Mouse (Mus musculus): ENCODE data around the gene Npas2. TPM values are rescaled to one million over a fixed set of nuclear protein-coding genes. Genes with fewer than 3 reads are reported as not detected.

Npas2 gene
- total RNA-seq, 2 experiments from 2014 or later = 65.7 to 75.6 TPM

DNA sequence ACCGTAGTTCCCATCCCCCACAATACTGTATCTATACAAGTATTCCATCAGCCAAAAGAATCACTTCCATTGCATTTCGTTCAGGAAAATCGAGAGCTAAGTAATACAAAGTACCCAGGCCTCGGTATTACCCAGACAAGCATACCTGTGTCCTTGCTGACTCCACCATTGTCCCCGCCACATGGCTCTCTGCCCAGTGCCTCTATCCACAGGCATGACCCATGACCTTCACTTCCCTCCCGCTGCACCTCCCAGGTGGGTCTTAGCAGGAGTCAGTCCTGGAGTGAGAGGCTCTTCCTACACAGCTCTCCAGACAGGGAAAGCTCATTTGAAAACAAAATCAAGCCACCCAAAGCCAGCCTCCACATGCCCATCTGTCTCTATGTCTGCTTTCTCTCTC lies 214.6 kb downstream of the Npas2 start:
- Histone ChIP-seq H3K27ac (no peak overlapping the region), H3K4me3 (no peak overlapping the region)
- DNase-seq (ENCODE audit: extremely low spot score in 1 of 2, low spot score in 2 of 2) = no peak
- intact Hi-C loops (cut with DNase I) = no loop called here
- no peak for TF ChIP-seq CTCF (IDR thresholded peaks at IDR 0.05)

DNA sequence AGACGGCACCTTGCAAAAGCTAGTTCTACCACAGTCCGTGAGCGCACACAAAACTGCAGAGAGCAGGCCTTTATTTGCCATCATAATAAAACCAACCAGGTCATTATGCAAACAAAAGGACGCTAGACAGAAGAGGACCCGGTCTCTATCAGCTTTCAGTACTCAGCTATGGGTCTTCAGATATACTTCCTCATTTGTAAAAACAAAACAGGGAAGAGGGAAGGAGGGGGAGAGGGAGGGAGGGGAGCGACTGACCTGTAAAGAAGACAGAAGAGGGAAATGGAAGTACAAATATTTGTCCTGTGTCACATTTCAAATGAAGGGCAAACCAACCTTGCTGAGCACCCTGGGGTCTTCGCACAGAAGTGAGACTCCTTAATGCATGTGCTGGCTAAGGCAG lies 215.1 kb downstream of the Npas2 start:
- intact Hi-C loops (cut with DNase I) = no loop called here
- no peak for DNase-seq (ENCODE audit: extremely low spot score in 1 of 2, low spot score in 2 of 2)
- no peak for TF ChIP-seq CTCF (IDR thresholded peaks at IDR 0.05)
- Histone ChIP-seq H3K4me3 (no peak overlapping the region), H3K27ac (no peak overlapping the region)

DNA sequence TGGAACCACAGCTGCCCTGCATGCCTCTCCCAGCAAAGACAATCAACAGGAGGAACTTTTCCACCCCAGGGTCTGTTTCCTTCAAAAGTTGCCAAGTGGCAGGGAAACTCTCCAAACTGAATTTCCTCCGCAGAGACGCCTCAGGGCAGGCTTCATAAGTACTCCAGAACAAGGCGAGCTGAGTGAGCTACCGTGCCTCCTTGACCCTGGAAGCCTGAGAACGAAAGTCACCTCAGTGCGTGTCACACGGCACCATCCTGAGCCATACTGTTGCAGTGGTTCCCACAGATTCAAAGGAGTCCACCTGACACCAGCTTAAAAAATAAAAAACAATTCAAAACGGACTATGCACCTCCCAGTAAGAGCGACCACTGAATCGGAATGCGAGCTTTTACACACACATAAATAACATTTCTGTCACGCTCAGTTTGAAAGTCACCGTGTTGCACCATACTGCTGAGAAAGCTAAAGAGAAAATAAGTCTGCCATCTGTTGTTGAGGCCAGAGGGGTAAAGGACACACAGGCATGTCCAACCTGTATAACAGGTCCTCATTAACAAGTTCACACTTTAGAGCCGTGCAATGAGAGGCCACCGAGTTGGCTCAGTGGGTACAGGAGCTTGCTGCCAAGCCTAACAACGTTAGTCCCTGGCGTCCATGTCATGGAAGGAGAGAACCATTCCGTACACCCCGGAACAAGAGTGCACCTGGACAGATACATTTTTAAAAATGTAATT lies 216.7 kb downstream of the Npas2 start:
- no peak overlapping the region for H3K27ac ChIP-seq
- intact Hi-C loops (cut with DNase I) = no loop called here
- no peak overlapping the region for H3K4me3 ChIP-seq
- TF ChIP-seq CTCF (IDR thresholded peaks at IDR 0.05) = no peak
- no peak for DNase-seq (ENCODE audit: extremely low spot score in 1 of 2, low spot score in 2 of 2)

Small RNA genes within 50 kb of the gene (microRNA-seq; reads per million reads assigned to microRNA genes)
- gene Mir6349 = 0 to 0.49 reads per million in 2 experiments

Other genes starting within 250 kb of the Npas2 start
- 10 to 100 TPM; 32.2 to 40.8 TPM for gene Pdcl3, start 208.1 kb upstream of the Npas2 start, total RNA-seq (2021)
- 100 to 1,000 TPM; 457 to 494 TPM for gene Rpl31, start 174.1 kb downstream of the Npas2 start, total RNA-seq (2021)